Mouse (Mus musculus): Measurements from ENCODE around the gene Olfr107. TPM values are rescaled to one million over a fixed set of nuclear protein-coding genes. Genes with fewer than 3 reads are reported as not detected.

Olfr107 gene
- not detected for total RNA-seq (2023)

DNA sequence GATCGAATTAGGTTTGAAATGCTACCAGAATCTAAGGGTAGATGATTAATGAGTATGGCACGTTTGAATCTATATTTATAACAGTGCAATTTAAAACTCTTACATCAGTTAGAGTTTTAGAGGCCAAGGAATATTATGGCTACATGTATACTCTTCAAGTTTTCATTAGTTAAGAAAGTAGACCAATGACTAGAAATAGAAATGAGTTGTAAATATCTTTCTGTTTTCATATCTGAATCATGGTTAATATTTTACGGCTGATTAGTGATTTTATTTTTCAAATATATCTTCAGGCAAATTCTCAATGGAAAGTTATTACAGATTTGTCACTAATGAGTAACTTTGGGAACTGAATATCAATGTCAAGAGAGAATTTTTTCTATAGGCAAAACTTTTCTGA is at the start of gene Olfr107:
TSS of gene Olfr107 (plus strand) at position 301 of the 400 bp plus-strand sequence.

GRCm38 (mm10) chr17:37359282-37359681 is 39.7 kb upstream of the Olfr107 start, which contains the start of gene Olfr104-ps:
TSS of gene Olfr104-ps (plus strand) at chr17:37359582.

DNA sequence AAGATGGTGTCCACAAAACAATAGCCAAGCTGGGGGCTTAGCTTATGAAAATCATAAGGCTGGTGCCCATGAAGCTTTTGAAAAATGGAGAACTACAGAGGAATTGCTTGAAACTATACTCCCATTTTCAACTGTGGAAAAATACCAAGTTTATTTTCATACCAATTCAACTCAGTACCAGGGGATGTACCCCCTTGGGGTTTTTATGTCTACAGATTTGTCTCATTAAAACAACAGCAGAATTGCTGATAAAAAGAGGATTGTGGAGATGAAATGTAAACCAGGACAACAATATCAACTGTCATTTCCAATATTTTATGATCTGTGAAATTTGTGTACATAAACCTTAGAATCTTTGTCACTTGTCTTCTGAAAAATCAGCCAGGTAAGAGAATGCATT is 20.3 kb upstream of the Olfr107 start, which contains the start of gene Olfr105-ps:
TSS of gene Olfr105-ps (plus strand) at position 301 of the 400 bp plus-strand sequence.

GRCm38 (mm10) chr17:37390093-37390492 is 8.9 kb upstream of the Olfr107 start, which contains the start of gene Olfr106-ps:
TSS of gene Olfr106-ps (plus strand) at chr17:37390393.

DNA sequence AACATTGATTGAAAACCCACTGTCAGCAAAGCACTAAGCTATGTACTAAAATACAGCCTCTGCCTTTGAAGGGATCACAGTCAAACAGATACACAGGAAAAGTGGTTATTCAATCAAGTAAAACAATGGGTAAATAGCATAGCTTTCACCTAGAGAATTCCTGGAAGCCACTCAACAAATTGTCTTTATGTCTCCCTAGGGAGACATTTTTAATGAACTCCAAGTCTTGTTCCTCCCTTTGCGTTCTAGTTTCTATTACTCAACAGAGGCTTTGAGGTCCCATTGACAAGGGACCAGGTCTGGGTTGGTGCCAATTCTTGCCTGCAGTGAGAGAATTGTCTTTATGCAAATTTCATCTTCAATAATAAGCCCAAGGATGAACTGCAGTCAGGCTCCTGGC is 46.2 kb downstream of the Olfr107 start, which contains the start of gene Olfr108:
TSS of gene Olfr108 (plus strand) at position 301 of the 400 bp plus-strand sequence.

Other genes with a start within 250 kb of the Olfr107 start
- gene Olfr93, start 237.7 kb upstream of the Olfr107 start, total RNA-seq (2023), result not detected
- gene Ubd, start 205.3 kb upstream of the Olfr107 start, total RNA-seq (2023), result not detected
- gene Olfr94, start 198.2 kb upstream of the Olfr107 start, total RNA-seq (2023), result not detected
- not detected for gene Olfr95, start 186.1 kb upstream of the Olfr107 start, total RNA-seq (2023)
- not detected for gene Olfr96, start 179.1 kb upstream of the Olfr107 start, total RNA-seq (2023)
- gene Olfr97, start 161.9 kb upstream of the Olfr107 start, total RNA-seq (2023), result not detected
- gene Olfr98, start 135.5 kb upstream of the Olfr107 start, total RNA-seq (2023), result not detected
- 1 to 10 TPM; 5.8 to 6.0 TPM for gene H2-M3, start 129.0 kb upstream of the Olfr107 start, total RNA-seq (2023)
- not detected for gene Olfr99, start 115.8 kb upstream of the Olfr107 start, total RNA-seq (2023)
- gene Olfr101, start 94.9 kb upstream of the Olfr107 start, total RNA-seq (2023), result not detected
- not detected for gene Olfr102, start 82.2 kb upstream of the Olfr107 start, total RNA-seq (2023)
- not detected for gene Olfr103, start 59.5 kb upstream of the Olfr107 start, total RNA-seq (2023)
- gene Olfr104-ps, start 39.6 kb upstream of the Olfr107 start, total RNA-seq (2023), result not detected
- not detected for gene Olfr105-ps, start 20.2 kb upstream of the Olfr107 start, total RNA-seq (2023)
- not detected for gene Olfr106-ps, start 8.8 kb upstream of the Olfr107 start, total RNA-seq (2023)
- gene Olfr108, start 46.3 kb downstream of the Olfr107 start, total RNA-seq (2023), result not detected
- not detected for gene Olfr109, start 59.7 kb downstream of the Olfr107 start, total RNA-seq (2023)
- not detected for gene H2-M2, start 84.3 kb downstream of the Olfr107 start, total RNA-seq (2023)
- gene Olfr110, start 93.2 kb downstream of the Olfr107 start, total RNA-seq (2023), result not detected
- gene Olfr111, start 108.8 kb downstream of the Olfr107 start, total RNA-seq (2023), result not detected
- gene Olfr112, start 170.2 kb downstream of the Olfr107 start, total RNA-seq (2023), result not detected
- not detected for gene Olfr113, start 178.4 kb downstream of the Olfr107 start, total RNA-seq (2023)
- gene Olfr114, start 193.5 kb downstream of the Olfr107 start, total RNA-seq (2023), result not detected
- not detected for gene Olfr115, start 227.9 kb downstream of the Olfr107 start, total RNA-seq (2023)
- gene Olfr116, start 228.0 kb downstream of the Olfr107 start, total RNA-seq (2023), result not detected

All from neutrophil, adult 59 days (primary cell).